Mouse (Mus musculus): ENCODE measurements around the gene Tdrkh. TPM values are rescaled to one million over a fixed set of nuclear protein-coding genes. Genes with fewer than 3 reads are reported as not detected.
A peak's percentile ranks its signal among the peaks of the same experiment; 100 is the strongest.

Gene Tdrkh
- polyA plus RNA-seq, 1 experiment from 2014 or later, result 8.2 TPM

- no peak for ATAC-seq (ENCODE audit: insufficient read depth, low FRiP score)
- 15% methylated on average over 9 of the region's 9 CpGs for WGBS
- H3K4me1 ChIP-seq (ENCODE audit: control insufficient read depth, insufficient read depth, low read length), result no peaks in the 10 kb centered on the region
- H3K9ac ChIP-seq (ENCODE audit: low read length), result no peak overlapping the region
- no peak overlapping the region for H3K27ac ChIP-seq (ENCODE audit: low read length)
- no peaks in the 10 kb centered on the region for H3K36me3 ChIP-seq (ENCODE audit: control insufficient read depth, insufficient read depth, low read length)
- H3K4me3 ChIP-seq (replicated peaks; ENCODE audit: low read length), result peak overlapping the region; percentile 11; the same call in 1 of the 2 replicates
- H3K27me3 ChIP-seq (ENCODE audit: control insufficient read depth, insufficient read depth, low read length), result peaks cover 4% of the 10 kb centered on the region; the same call in 1 of the 2 replicates
- H3K9me3 ChIP-seq (replicated peaks; ENCODE audit: control insufficient read depth, low read length), result no peaks in the 10 kb centered on the region
- no peak overlapping the region for H3K4me2 ChIP-seq (ENCODE audit: low read depth, low read length)
Observed at GRCm38 (mm10) chr3:94478591-94479169, 65.6 kb downstream of the Tdrkh start.

GRCm38 (mm10) chr3:94479564-94479963, 66.5 kb downstream of the Tdrkh start:
- Histone ChIP-seq H3K9me3 (replicated peaks; ENCODE audit: control insufficient read depth, low read length) (no peaks in the 10 kb centered on the region), H3K27ac (ENCODE audit: low read length) (no peak overlapping the region), H3K9ac (ENCODE audit: low read length) (no peak overlapping the region), H3K36me3 (ENCODE audit: control insufficient read depth, insufficient read depth, low read length) (no peaks in the 10 kb centered on the region), H3K4me2 (ENCODE audit: low read depth, low read length) (peak overlapping the region; percentile 43), H3K4me3 (replicated peaks; ENCODE audit: low read length) (peak overlapping the region; percentile 23), H3K4me1 (ENCODE audit: control insufficient read depth, insufficient read depth, low read length) (no peaks in the 10 kb centered on the region), H3K27me3 (ENCODE audit: control insufficient read depth, insufficient read depth, low read length) (peaks cover 4% of the 10 kb centered on the region; the same call in 1 of the 2 replicates)
- 10% methylated on average over 11 of the region's 11 CpGs for WGBS
- ATAC-seq (ENCODE audit: insufficient read depth, low FRiP score), result no peak

GRCm38 (mm10) chr3:94480291-94480884, 67.3 kb downstream of the Tdrkh start, which contains the start of gene Riiad1:
Gene Riiad1 (minus strand): TSS chr3:94480341.
- H3K9ac ChIP-seq (ENCODE audit: low read length), result peak within 1 kb of the TSS; percentile 11; the same call in 1 of the 2 replicates
- H3K4me3 ChIP-seq (replicated peaks; ENCODE audit: low read length), result peak within 1 kb of the TSS; percentile 23
- no peaks in the 10 kb centered on the region for H3K36me3 ChIP-seq (ENCODE audit: control insufficient read depth, insufficient read depth, low read length)
- H3K4me2 ChIP-seq (ENCODE audit: low read depth, low read length), result peak within 1 kb of the TSS; percentile 43
- H3K27ac ChIP-seq (ENCODE audit: low read length), result no peak within 1 kb of the TSS
- peaks cover 4% of the 10 kb centered on the region; the same call in 1 of the 2 replicates for H3K27me3 ChIP-seq (ENCODE audit: control insufficient read depth, insufficient read depth, low read length)
- H3K9me3 ChIP-seq (replicated peaks; ENCODE audit: control insufficient read depth, low read length), result no peaks in the 10 kb centered on the region
- no peaks in the 10 kb centered on the region for H3K4me1 ChIP-seq (ENCODE audit: control insufficient read depth, insufficient read depth, low read length)
- no peak for ATAC-seq (ENCODE audit: insufficient read depth, low FRiP score)
- WGBS, result 15% methylated on average over 16 of the region's 16 CpGs

- WGBS, result 63% methylated on average over 4 of the region's 4 CpGs
- H3K4me2 ChIP-seq (ENCODE audit: low read depth, low read length), result no peak overlapping the region
- no peak overlapping the region for H3K9ac ChIP-seq (ENCODE audit: low read length)
- H3K4me3 ChIP-seq (replicated peaks; ENCODE audit: low read length), result no peak overlapping the region
- H3K9me3 ChIP-seq (replicated peaks; ENCODE audit: control insufficient read depth, low read length), result no peaks in the 10 kb centered on the region
- H3K36me3 ChIP-seq (ENCODE audit: control insufficient read depth, insufficient read depth, low read length), result no peaks in the 10 kb centered on the region
- no peaks in the 10 kb centered on the region for H3K4me1 ChIP-seq (ENCODE audit: control insufficient read depth, insufficient read depth, low read length)
- no peak for ATAC-seq (ENCODE audit: insufficient read depth, low FRiP score)
- H3K27ac ChIP-seq (ENCODE audit: low read length), result no peak overlapping the region
- H3K27me3 ChIP-seq (ENCODE audit: control insufficient read depth, insufficient read depth, low read length), result peaks cover 4% of the 10 kb centered on the region; the same call in 1 of the 2 replicates
Observed at GRCm38 (mm10) chr3:94481429-94481828, 68.4 kb downstream of the Tdrkh start.

GRCm38 (mm10) chr3:94482764-94483385, 69.8 kb downstream of the Tdrkh start:
- Histone ChIP-seq H3K9ac (ENCODE audit: low read length) (no peak overlapping the region), H3K27me3 (ENCODE audit: control insufficient read depth, insufficient read depth, low read length) (peaks cover 4% of the 10 kb centered on the region; the same call in 1 of the 2 replicates), H3K36me3 (ENCODE audit: control insufficient read depth, insufficient read depth, low read length) (no peaks in the 10 kb centered on the region), H3K27ac (ENCODE audit: low read length) (no peak overlapping the region), H3K4me2 (ENCODE audit: low read depth, low read length) (no peak overlapping the region), H3K4me1 (ENCODE audit: control insufficient read depth, insufficient read depth, low read length) (no peaks in the 10 kb centered on the region), H3K4me3 (replicated peaks; ENCODE audit: low read length) (no peak overlapping the region), H3K9me3 (replicated peaks; ENCODE audit: control insufficient read depth, low read length) (no peaks in the 10 kb centered on the region)
- ATAC-seq (ENCODE audit: insufficient read depth, low FRiP score), result peak; percentile 37; the same call in 1 of the 2 replicates
- WGBS, result 78% methylated on average over 17 of the region's 17 CpGs

- Histone ChIP-seq H3K4me2 (ENCODE audit: low read depth, low read length) (no peak overlapping the region), H3K4me1 (ENCODE audit: control insufficient read depth, insufficient read depth, low read length) (no peaks in the 10 kb centered on the region), H3K9ac (ENCODE audit: low read length) (no peak overlapping the region), H3K27me3 (ENCODE audit: control insufficient read depth, insufficient read depth, low read length) (peaks cover 2% of the 10 kb centered on the region; the same call in 1 of the 2 replicates), H3K4me3 (replicated peaks; ENCODE audit: low read length) (no peak overlapping the region), H3K27ac (ENCODE audit: low read length) (no peak overlapping the region), H3K9me3 (replicated peaks; ENCODE audit: control insufficient read depth, low read length) (no peaks in the 10 kb centered on the region), H3K36me3 (ENCODE audit: control insufficient read depth, insufficient read depth, low read length) (no peaks in the 10 kb centered on the region)
- ATAC-seq (ENCODE audit: insufficient read depth, low FRiP score), result no peak
- WGBS, result 32% methylated on average over 20 of the region's 20 CpGs
Observed at GRCm38 (mm10) chr3:94483790-94484439, 70.8 kb downstream of the Tdrkh start.

Other genes with a start within 250 kb of the Tdrkh start
- gene Gm10696, start 235.1 kb upstream of the Tdrkh start, polyA plus RNA-seq (2015; fragmentation: Nextera tagmentation; extraction: Ambion mirVana), result not detected in 2 replicates
- gene Gm5286, start 216.6 kb upstream of the Tdrkh start, polyA plus RNA-seq (2015; fragmentation: Nextera tagmentation; extraction: Ambion mirVana), result not detected in 2 replicates
- not detected in 2 replicates for gene Gm4778, start 149.2 kb upstream of the Tdrkh start, polyA plus RNA-seq (2015; fragmentation: Nextera tagmentation; extraction: Ambion mirVana)
- 10.4 and 12.6 TPM in 2 replicates for gene Them4, start 103.2 kb upstream of the Tdrkh start, polyA plus RNA-seq (2015; fragmentation: Nextera tagmentation; extraction: Ambion mirVana)
- 32.1 and 49.6 TPM in 2 replicates for gene Them5, start 71.2 kb upstream of the Tdrkh start, polyA plus RNA-seq (2015; fragmentation: Nextera tagmentation; extraction: Ambion mirVana)
- gene C2cd4d, start 50.8 kb upstream of the Tdrkh start, polyA plus RNA-seq (2015; fragmentation: Nextera tagmentation; extraction: Ambion mirVana), result 0.35 and 0.65 TPM in 2 replicates
- 7.4 and 8.6 TPM in 2 replicates for gene Rorc, start 40.5 kb upstream of the Tdrkh start, polyA plus RNA-seq (2015; fragmentation: Nextera tagmentation; extraction: Ambion mirVana)
- gene Lingo4, start 14.8 kb upstream of the Tdrkh start, polyA plus RNA-seq (2015; fragmentation: Nextera tagmentation; extraction: Ambion mirVana), result 0.44 and 0.51 TPM in 2 replicates
- gene Mrpl9, start 30.0 kb downstream of the Tdrkh start, polyA plus RNA-seq (2015; fragmentation: Nextera tagmentation; extraction: Ambion mirVana), result 67.8 and 71.8 TPM in 2 replicates
- 0.41 and 0.56 TPM in 2 replicates for gene Oaz3, start 30.6 kb downstream of the Tdrkh start, polyA plus RNA-seq (2015; fragmentation: Nextera tagmentation; extraction: Ambion mirVana)
- gene Celf3, start 65.0 kb downstream of the Tdrkh start, polyA plus RNA-seq (2015; fragmentation: Nextera tagmentation; extraction: Ambion mirVana), result 14.2 and 19.3 TPM in 2 replicates
- 1.6 and 3.4 TPM in 2 replicates for gene Riiad1, start 67.1 kb downstream of the Tdrkh start, polyA plus RNA-seq (2015; fragmentation: Nextera tagmentation; extraction: Ambion mirVana)
- 29.6 and 31.4 TPM in 2 replicates for gene Snx27, start 169.4 kb downstream of the Tdrkh start, polyA plus RNA-seq (2015; fragmentation: Nextera tagmentation; extraction: Ambion mirVana)
- not detected in 2 replicates for gene Gm10972, start 229.8 kb downstream of the Tdrkh start, polyA plus RNA-seq (2015; fragmentation: Nextera tagmentation; extraction: Ambion mirVana)
- 17.0 and 23.2 TPM in 2 replicates for gene Tuft1, start 245.6 kb downstream of the Tdrkh start, polyA plus RNA-seq (2015; fragmentation: Nextera tagmentation; extraction: Ambion mirVana)

Measured in stomach, embryonic 16.5 days (tissue).